Mouse (Mus musculus) MEL (cell line): ENCODE measurements around the gene Cntnap1. TPM values are rescaled to one million over a fixed set of nuclear protein-coding genes. Genes with fewer than 3 reads are reported as not detected.

Experiments used
- DNase-seq: peaks from one replicate; pipeline ENCODE4 v3.0.0; 2011; ENCODE audit warnings: low read depth, low spot score
- H3K27ac ChIP-seq: 2 replicates; pipeline ENCODE4 v1.5.1; 2012; ENCODE audit warnings: low read depth, mild to moderate bottlenecking, control low read depth, low read length, moderate library complexity; ENCODE audit not compliant: control insufficient read depth
- H3K27me3 ChIP-seq, 2 experiments: fragments of 150-350 bp in 1 of 2; sonication (generic) in 1 of 2; 2 replicates each; pipeline ENCODE4 v1.6.1; 2012; ENCODE audit warnings: low read length in 2 of 2, mild to moderate bottlenecking in 2 of 2, improper control_type of control experiment in 1 of 2, moderate library complexity in 1 of 2; ENCODE audit not compliant: insufficient read depth in 2 of 2, control insufficient read depth in 1 of 2
- H3K36me3 ChIP-seq, 2 experiments: 2 replicates each; pipeline ENCODE4 v1.6.1; 2012 to 2014; ENCODE audit warnings: low read length in 2 of 2, improper control_type of control experiment in 1 of 2, inconsistent platforms in 1 of 2, mild to moderate bottlenecking in 1 of 2; ENCODE audit not compliant: insufficient read depth in 2 of 2, control insufficient read depth in 1 of 2
- H3K4me1 ChIP-seq, 2 experiments: fragments of 150-350 bp in 1 of 2; sonication (generic) in 1 of 2; 2 replicates each; pipeline ENCODE4 v1.6.1; 2012; ENCODE audit warnings: low read length in 2 of 2, improper control_type of control experiment in 1 of 2, mild to moderate bottlenecking in 1 of 2; ENCODE audit not compliant: insufficient read depth in 2 of 2, control insufficient read depth in 1 of 2
- H3K4me3 ChIP-seq, 2 experiments: fragments of 150-350 bp in 1 of 2; sonication (generic) in 1 of 2; 2 replicates each; pipeline ENCODE4 v1.5.1; 2012; ENCODE audit warnings: low read depth in 2 of 2, low read length in 2 of 2, mild to moderate bottlenecking in 2 of 2, moderate library complexity in 2 of 2, control low read depth in 1 of 2, improper control_type of control experiment in 1 of 2; ENCODE audit not compliant: control insufficient read depth in 1 of 2, insufficient read depth in 1 of 2
- H3K79me2 ChIP-seq: 2 replicates; pipeline ENCODE4 v1.6.1; 2012; ENCODE audit warnings: mild to moderate bottlenecking, low read length, moderate library complexity; ENCODE audit not compliant: control insufficient read depth, poor library complexity, insufficient read depth
- H3K9ac ChIP-seq: 2 replicates; pipeline ENCODE4 v1.6.1; 2012; ENCODE audit warnings: low read depth, mild to moderate bottlenecking, control low read depth, low read length, moderate library complexity; ENCODE audit not compliant: control insufficient read depth, poor library complexity, severe bottlenecking
- H3K9me3 ChIP-seq: fragments of 150-350 bp; sonication (generic); replicated peaks from 2 replicates; pipeline ENCODE4 v1.6.1; 2012; ENCODE audit warnings: mild to moderate bottlenecking, low read length, improper control_type of control experiment, moderate library complexity; ENCODE audit not compliant: insufficient read depth
- BHLHE40 ChIP-seq: IDR thresholded peaks from 2 replicates; pipeline ENCODE4 v1.6.1; 2012; ENCODE audit warnings: low read depth, mild to moderate bottlenecking, inconsistent platforms, low read length, improper control_type of control experiment, borderline replicate concordance
- CTCF ChIP-seq, 3 experiments: IDR thresholded peaks in 2 of 3; conservative IDR thresholded peaks in 1 of 3; 2 replicates each; pipeline ENCODE4 v1.5.1; 2011 to 2012; ENCODE audit warnings: low read length in 3 of 3, low read depth in 2 of 3, mild to moderate bottlenecking in 2 of 3, improper control_type of control experiment in 1 of 3, inconsistent platforms in 1 of 3, mixed read lengths in 1 of 3, moderate library complexity in 1 of 3; ENCODE audit not compliant: control insufficient read depth in 1 of 3, insufficient read depth in 1 of 3, poor library complexity in 1 of 3, severe bottlenecking in 1 of 3
- ELF1 ChIP-seq: IDR thresholded peaks from 2 replicates; pipeline ENCODE4 v1.6.1; 2014; ENCODE audit warnings: low read depth, mild to moderate bottlenecking, inconsistent platforms, low read length, improper control_type of control experiment, moderate library complexity
- EP300 ChIP-seq, 2 experiments: IDR thresholded peaks; 2 replicates each; pipeline ENCODE4 v1.6.1; 2011; ENCODE audit warnings: improper control_type of control experiment in 2 of 2, low read length in 2 of 2, low read depth in 1 of 2, mild to moderate bottlenecking in 1 of 2
- ETS1 ChIP-seq: IDR thresholded peaks from 2 replicates; pipeline ENCODE4 v1.6.1; 2012; ENCODE audit warnings: low read depth, mild to moderate bottlenecking, inconsistent platforms, low read length, improper control_type of control experiment, moderate library complexity
- GATA1 ChIP-seq: IDR thresholded peaks from 2 replicates; pipeline ENCODE4 v1.6.1; 2011; ENCODE audit warnings: low read depth, low read length, improper control_type of control experiment
- HCFC1 ChIP-seq: IDR thresholded peaks from 2 replicates; pipeline ENCODE4 v1.6.1; 2012; ENCODE audit warnings: low read depth, mild to moderate bottlenecking, inconsistent platforms, low read length, improper control_type of control experiment, moderate library complexity
- MAFK ChIP-seq: IDR thresholded peaks from 2 replicates; pipeline ENCODE4 v1.6.1; 2011; ENCODE audit warnings: low read depth, mild to moderate bottlenecking, low read length, improper control_type of control experiment, borderline replicate concordance
- MAX ChIP-seq: IDR thresholded peaks from 2 replicates; pipeline ENCODE4 v1.6.1; 2011; ENCODE audit warnings: low read length, improper control_type of control experiment
- MAZ ChIP-seq: IDR thresholded peaks from 2 replicates; pipeline ENCODE4 v1.6.1; 2012; ENCODE audit warnings: low read depth, mild to moderate bottlenecking, inconsistent platforms, low read length, improper control_type of control experiment
- MXI1 ChIP-seq: IDR thresholded peaks from 2 replicates; pipeline ENCODE4 v1.6.1; 2011; ENCODE audit warnings: mild to moderate bottlenecking, low read depth, low read length, improper control_type of control experiment
- NELFE ChIP-seq: IDR thresholded peaks from 2 replicates; pipeline ENCODE4 v1.6.1; 2011; ENCODE audit warnings: low read depth, low read length, improper control_type of control experiment
- NRF1 ChIP-seq: IDR thresholded peaks from 2 replicates; pipeline ENCODE4 v1.6.1; 2014; ENCODE audit warnings: low read depth, mild to moderate bottlenecking, inconsistent platforms, low read length, improper control_type of control experiment, moderate library complexity; ENCODE audit not compliant: poor library complexity, insufficient read depth, severe bottlenecking
- POLR2A ChIP-seq, 2 experiments: IDR thresholded peaks; 2 replicates each; pipeline ENCODE4 v1.6.1; 2011 to 2012; ENCODE audit warnings: low read length in 2 of 2, mild to moderate bottlenecking in 2 of 2, control low read depth in 1 of 2, improper control_type of control experiment in 1 of 2, low read depth in 1 of 2, moderate library complexity in 1 of 2; ENCODE audit not compliant: control insufficient read depth in 1 of 2, insufficient read depth in 1 of 2, poor library complexity in 1 of 2
- RCOR1 ChIP-seq: IDR thresholded peaks from 2 replicates; pipeline ENCODE4 v1.6.1; 2012; ENCODE audit warnings: low read depth, mild to moderate bottlenecking, inconsistent platforms, low read length, improper control_type of control experiment
- SIN3A ChIP-seq: IDR thresholded peaks from 2 replicates; pipeline ENCODE4 v1.6.1; 2012; ENCODE audit warnings: low read length, improper control_type of control experiment, inconsistent platforms
- TBP ChIP-seq: IDR thresholded peaks from 2 replicates; pipeline ENCODE4 v1.8.0; 2011; ENCODE audit warnings: low read depth, low read length, improper control_type of control experiment
- TCF12 ChIP-seq: IDR thresholded peaks from 2 replicates; pipeline ENCODE4 v1.6.1; 2014; ENCODE audit warnings: low read depth, mild to moderate bottlenecking, inconsistent platforms, low read length, improper control_type of control experiment, moderate library complexity
- USF1 ChIP-seq: IDR thresholded peaks from 2 replicates; pipeline ENCODE4 v1.6.1; 2014; ENCODE audit warnings: low read depth, mild to moderate bottlenecking, inconsistent platforms, low read length, improper control_type of control experiment, moderate library complexity
- ZC3H11A ChIP-seq: IDR thresholded peaks from 2 replicates; pipeline ENCODE4 v1.6.1; 2012; ENCODE audit warnings: low read depth, mild to moderate bottlenecking, inconsistent platforms, low read length, improper control_type of control experiment
- ZMIZ1 ChIP-seq: IDR thresholded peaks from 2 replicates; pipeline ENCODE4 v1.6.1; 2012; ENCODE audit warnings: low read depth, mild to moderate bottlenecking, inconsistent platforms, low read length, improper control_type of control experiment, moderate library complexity
- polyA plus RNA-seq, 2 experiments: library from polyadenylated mRNA; stranded (reverse) in 1 of 2; unstranded in 1 of 2; fragments of >175 nt in 1 of 2; fragments of >200 nt in 1 of 2; gene quantifications; 2 replicates each; pipeline versions ENCODE4 v1.2.1 to v1.2.4; 2012; ENCODE audit warnings: low replicate concordance in 2 of 2, low read depth in 1 of 2; ENCODE audit not compliant: insufficient read length in 2 of 2, insufficient read depth in 1 of 2, missing spikeins in 1 of 2
- total RNA-seq: library from RNA; depleted of rRNA; stranded (reverse); fragments of 300-350 nt; gene quantifications from 2 replicates; pipeline ENCODE4 v1.2.3, GENCODE M21; 2012

The Cntnap1 gene
- total and polyA plus RNA-seq, 3 experiments = 0.01 TPM; not detected in 2

- Histone ChIP-seq H3K4me1 (peaks cover 12 to 29% of the 10 kb centered on the region in 2 experiments), H3K27ac (no peak overlapping the region)
Observed at GRCm38 (mm10) chr11:101225331-101226064, 55.2 kb downstream of the Cntnap1 start.

GRCm38 (mm10) chr11:101226065-101226701, 55.9 kb downstream of the Cntnap1 start, which contains the start of gene Ezh1:
Gene Ezh1, minus strand, starts transcription at chr11:101226463.
- peak within 1 kb of the TSS; percentile 71 for H3K9ac ChIP-seq
- peak within 1 kb of the TSS; percentile 87 to 96 for H3K4me3 ChIP-seq
- H3K27me3 ChIP-seq = peaks cover 0 to 2% of the 10 kb centered on the region in 2 experiments; a peak in 2 of 4 replicates
- TF ChIP-seq EP300 (IDR thresholded peaks at IDR 0.05; ENCODE audit: low read depth in 1 of 2, low read length in 2 of 2) (0 out of 4 replicates have a peak, but pooled peaks of 1 of the 2 experiments have one; percentile 22), HCFC1 (peak; percentile 60; the same call in 1 of the 2 replicates), USF1 (peak; percentile 64), MAZ (peak; percentile 36; the same call in 1 of the 2 replicates), RCOR1 (0 out of 2 replicates have a peak, but pooled peaks have one; percentile 11), BHLHE40 (no peak), ETS1 (no peak; the same call in 1 of the 2 replicates), GATA1 (no peak), TCF12 (0 out of 2 replicates have a peak, but pooled peaks have one; percentile 24), MXI1 (peak; percentile 69; the same call in 1 of the 2 replicates), POLR2A (IDR thresholded peaks at IDR 0.05; ENCODE audit: control insufficient read depth in 1 of 2, insufficient read depth in 1 of 2, low read depth in 1 of 2, low read length in 2 of 2, poor library complexity in 1 of 2) (peak; percentile 44 to 52; a peak in 1 of 4 replicates), TBP (0 out of 2 replicates have a peak, but pooled peaks have one; percentile 34), MAFK (no peak), CTCF (IDR thresholded peaks at IDR 0.05 in 2 of 3, conservative IDR thresholded peaks at IDR 0.05 in 1 of 3; ENCODE audit: control insufficient read depth in 1 of 3, insufficient read depth in 1 of 3, low read depth in 2 of 3, low read length in 3 of 3, poor library complexity in 1 of 3, severe bottlenecking in 1 of 3) (peak in 1 of 3 experiments; percentile 3; a peak in 1 of 6 replicates), NELFE (peak; percentile 47), ELF1 (no peak), MAX (peak; percentile 47; the same call in 1 of the 2 replicates), SIN3A (0 out of 2 replicates have a peak, but pooled peaks have one; percentile 25), ZMIZ1 (no peak), NRF1 (peak; percentile 92), ZC3H11A (no peak)
- H3K79me2 ChIP-seq = peaks cover 5% of the 10 kb centered on the region; the same call in 1 of the 2 replicates
- no peak within 1 kb of the TSS for H3K27ac ChIP-seq
- DNase-seq = peak; percentile 88
- peaks cover 6 to 25% of the 10 kb centered on the region in 2 experiments for H3K4me1 ChIP-seq
- H3K9me3 ChIP-seq = no peaks in the 10 kb centered on the region
- H3K36me3 ChIP-seq = peaks cover 0 to 12% of the 10 kb centered on the region in 2 experiments; a peak in 2 of 4 replicates

More at GRCm38 (mm10) chr11:101225331-101226064, 55.2 kb downstream of the Cntnap1 start:
- peak overlapping the region; percentile 71 for H3K9ac ChIP-seq
- H3K4me3 ChIP-seq = peak overlapping the region; percentile 87 to 96
- H3K79me2 ChIP-seq = peaks cover 5% of the 10 kb centered on the region; the same call in 1 of the 2 replicates
- no peaks in the 10 kb centered on the region for H3K9me3 ChIP-seq
- peaks cover 0 to 19% of the 10 kb centered on the region in 2 experiments; a peak in 2 of 4 replicates for H3K36me3 ChIP-seq
- H3K27me3 ChIP-seq = peaks cover 0 to 2% of the 10 kb centered on the region in 2 experiments; a peak in 1 of 4 replicates
- TF ChIP-seq ELF1 = peak; percentile 38; the same call in 1 of the 2 replicates
- no peak for TF ChIP-seq HCFC1
- peak; percentile 52 for DNase-seq
